Mouse (Mus musculus) cerebellum, adult 18-20 months (tissue): ENCODE measurements around the gene Ankrd11.
A peak's percentile ranks its signal among the peaks of the same experiment; 100 is the strongest.

Experiments
- DNase-seq, 2 experiments: peaks; one replicate each; pipeline ENCODE4 v3.0.0; 2021

Gene Ankrd11

DNA sequence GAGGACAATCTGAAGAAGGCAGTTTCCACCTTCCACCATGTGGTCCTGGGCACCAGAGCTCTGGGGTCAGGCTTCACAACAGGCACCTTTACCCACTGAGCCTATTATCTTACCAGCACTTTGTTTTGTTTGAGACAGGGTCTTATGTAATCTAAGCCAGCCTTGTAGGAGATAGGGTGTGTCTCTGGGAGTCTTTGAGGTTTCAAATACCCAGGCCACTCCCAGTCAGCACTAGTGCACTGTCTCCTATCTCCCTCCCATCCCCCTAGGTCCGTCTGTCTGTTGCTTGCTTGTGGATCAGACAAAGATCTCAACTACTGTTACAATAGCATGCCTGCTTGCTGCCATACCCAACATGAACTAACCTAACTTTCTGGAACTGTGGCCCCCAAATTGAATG lies 81.1 kb downstream of the Ankrd11 start:
- no peak for DNase-seq

- DNase-seq = no peak
Measured at GRCm38 (mm10) chr8:122960323-122960722, 81.8 kb downstream of the Ankrd11 start.

- DNase-seq = no peak
Measured at GRCm38 (mm10) chr8:122955997-122956396, 86.1 kb downstream of the Ankrd11 start.

DNA sequence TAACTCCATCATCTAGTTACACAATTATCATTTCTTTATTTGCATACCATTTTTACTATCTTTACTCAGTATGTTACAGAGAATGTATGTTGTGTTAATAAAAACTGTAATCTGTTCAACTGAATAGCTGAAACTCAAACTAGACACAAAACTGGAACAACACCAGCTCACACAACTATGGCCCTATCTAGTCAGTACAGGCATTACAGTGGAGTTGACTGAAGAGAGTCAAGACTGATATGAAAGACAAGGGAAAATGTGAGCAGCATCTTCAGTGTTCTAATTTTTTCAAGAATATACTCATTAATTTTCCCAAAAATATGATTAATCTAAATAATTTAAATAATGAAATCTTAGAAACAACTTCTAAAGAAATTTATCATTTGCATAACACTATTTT lies 86.9 kb downstream of the Ankrd11 start:
- DNase-seq = no peak

GRCm38 (mm10) chr8:122954090-122954799 lies 87.8 kb downstream of the Ankrd11 start:
- no peak for DNase-seq

DNA sequence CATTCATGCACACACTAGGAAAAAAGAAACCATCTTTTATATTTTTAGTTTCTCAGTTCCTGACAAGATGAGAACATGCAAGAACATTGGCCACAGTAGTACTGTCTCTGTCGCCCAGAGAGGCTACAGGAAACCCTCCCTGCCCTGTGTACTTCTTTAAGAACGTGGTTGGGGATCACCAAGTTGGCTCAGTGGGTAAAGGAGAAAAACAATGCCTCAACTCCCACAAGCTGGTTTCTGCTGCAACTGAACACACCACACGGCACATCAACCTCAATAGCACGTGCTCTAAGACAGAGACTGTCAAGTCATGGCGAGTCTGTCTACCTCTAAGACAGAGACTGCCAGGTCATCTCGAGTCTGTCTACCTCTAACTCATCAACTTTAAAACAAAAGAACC lies 89.0 kb downstream of the Ankrd11 start:
- DNase-seq = no peak

DNA sequence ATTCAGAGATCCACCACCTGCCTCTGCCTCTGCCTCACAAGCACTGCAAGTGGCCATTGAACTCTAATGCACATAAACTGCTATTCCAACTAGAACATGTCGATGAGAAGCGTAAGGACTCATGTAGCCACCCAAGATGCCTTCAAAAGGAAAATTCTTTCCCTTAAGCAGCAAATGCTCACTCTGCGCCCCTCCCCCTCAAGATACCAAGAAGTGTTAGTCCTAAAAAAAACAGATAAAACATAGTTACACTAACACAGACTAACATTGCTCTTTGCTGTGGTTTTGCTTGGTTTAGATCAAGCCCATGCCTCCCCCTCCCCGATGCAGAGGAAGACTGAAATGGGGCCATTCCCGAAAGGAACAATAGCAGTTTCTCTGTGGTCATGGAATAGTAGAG lies 90.6 kb downstream of the Ankrd11 start:
- DNase-seq = no peak

DNA sequence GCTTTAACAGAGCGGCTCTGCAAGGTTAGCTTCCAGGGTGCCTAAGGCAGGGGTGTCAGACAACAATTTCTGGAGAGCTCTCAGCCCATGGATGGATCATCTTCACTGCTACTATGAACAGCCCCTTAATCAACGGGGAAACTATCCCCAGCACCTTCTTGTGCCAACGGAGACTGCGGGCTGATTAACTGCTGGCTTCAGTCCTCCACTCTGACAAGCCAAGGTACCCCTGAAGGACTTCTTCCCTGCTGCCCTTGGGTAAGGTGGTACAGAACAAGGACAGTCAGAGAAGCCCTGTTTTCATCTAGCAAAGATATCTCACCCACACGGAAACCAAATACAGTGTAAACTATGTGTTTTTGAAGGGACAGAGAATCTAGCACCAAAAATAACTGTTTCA lies 92.4 kb downstream of the Ankrd11 start:
- DNase-seq = no peak

DNA sequence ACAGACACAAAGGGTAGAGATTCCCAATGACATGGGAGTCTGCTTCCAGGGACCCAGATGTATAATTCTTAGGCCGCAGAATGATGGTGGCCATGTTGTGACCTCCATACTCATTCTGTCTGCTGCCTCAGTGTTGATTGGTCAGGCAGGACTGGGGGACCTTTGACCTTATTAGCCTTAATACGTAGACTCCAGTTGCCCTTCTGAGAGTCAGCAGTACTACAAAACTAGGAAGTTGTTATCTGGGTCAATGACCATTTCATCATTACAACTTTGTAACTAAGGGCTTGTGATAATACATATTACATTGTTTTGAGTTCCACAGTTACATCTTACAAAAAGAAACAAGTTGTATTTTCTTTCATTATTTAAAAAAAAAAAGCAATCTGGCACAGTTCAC lies 96.3 kb downstream of the Ankrd11 start:
- DNase-seq = no peak

DNA sequence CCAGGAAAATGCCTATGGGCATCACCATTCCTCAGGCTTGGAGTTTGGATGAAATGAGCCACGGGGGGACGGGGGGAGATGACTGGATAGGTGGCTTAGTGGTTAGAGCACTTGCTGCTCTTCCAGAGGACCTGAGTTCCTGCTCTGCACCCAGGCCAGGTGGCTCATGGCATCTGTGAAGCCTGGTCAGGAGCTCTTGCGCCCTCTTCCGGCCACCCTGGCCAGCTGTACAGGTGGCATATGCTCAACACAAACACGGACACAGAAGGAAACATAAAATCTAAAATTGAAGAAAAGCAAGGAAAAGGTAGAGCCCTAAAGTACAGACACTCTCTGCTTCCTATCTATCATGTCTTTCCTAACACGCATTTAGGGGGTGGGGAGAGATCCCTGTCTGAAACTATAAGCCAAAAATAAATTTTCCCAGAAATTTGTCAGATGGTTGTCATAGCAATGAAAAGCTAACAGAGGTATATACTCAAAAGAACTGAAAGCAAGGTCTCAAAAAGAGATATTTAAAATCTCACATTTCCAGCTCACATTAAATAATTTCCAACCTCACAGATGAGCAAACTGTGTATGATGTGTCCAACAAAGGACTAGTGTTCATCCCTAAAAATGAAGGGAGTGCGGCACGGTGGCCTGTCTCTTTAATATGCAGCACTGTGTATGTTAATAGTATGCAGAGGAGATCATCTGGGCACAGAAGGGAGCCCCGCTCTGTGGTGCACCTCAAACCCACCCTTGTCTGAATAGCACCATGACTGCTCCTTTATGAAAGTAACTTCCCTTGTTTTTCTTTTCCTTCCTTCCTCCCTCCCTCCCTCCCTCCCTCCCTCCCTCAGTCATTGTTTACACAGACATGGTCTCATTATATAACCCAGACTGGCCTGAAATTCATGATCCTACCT lies 99.0 kb downstream of the Ankrd11 start:
- peak in 1 of 2 experiments; percentile 48 for DNase-seq

GRCm38 (mm10) chr8:122938591-122938990 lies 103.5 kb downstream of the Ankrd11 start:
- no peak for DNase-seq

- DNase-seq = peak in 1 of 2 experiments; percentile 58
Measured at GRCm38 (mm10) chr8:122938170-122938569, 103.9 kb downstream of the Ankrd11 start.

GRCm38 (mm10) chr8:122937545-122938053 lies 104.5 kb downstream of the Ankrd11 start:
- peak; percentile 53 to 59 for DNase-seq

- no peak for DNase-seq
Measured at GRCm38 (mm10) chr8:122935912-122936311, 106.2 kb downstream of the Ankrd11 start.

- DNase-seq = peak in 1 of 2 experiments; percentile 68
Measured at GRCm38 (mm10) chr8:122935118-122935517, 107.0 kb downstream of the Ankrd11 start.

DNA sequence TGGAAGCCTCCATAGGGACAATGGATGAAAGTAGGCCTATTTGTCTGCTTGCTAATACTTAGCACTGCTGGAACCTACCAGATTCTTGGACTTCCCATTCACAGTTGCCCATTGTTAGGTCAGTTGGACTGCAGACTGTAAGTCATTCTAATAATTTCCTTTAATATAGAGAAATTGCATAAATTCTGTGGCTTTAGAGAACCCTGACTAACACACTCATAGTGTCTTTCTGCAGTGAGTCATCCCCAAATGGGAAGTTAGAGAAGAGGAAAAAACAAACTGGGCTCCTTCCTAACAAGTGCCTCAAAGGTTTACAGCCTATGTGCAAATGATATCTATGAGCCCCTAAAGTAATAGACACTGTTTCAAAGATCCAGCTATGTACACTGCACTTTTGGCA lies 108.1 kb downstream of the Ankrd11 start:
- no peak for DNase-seq

DNA sequence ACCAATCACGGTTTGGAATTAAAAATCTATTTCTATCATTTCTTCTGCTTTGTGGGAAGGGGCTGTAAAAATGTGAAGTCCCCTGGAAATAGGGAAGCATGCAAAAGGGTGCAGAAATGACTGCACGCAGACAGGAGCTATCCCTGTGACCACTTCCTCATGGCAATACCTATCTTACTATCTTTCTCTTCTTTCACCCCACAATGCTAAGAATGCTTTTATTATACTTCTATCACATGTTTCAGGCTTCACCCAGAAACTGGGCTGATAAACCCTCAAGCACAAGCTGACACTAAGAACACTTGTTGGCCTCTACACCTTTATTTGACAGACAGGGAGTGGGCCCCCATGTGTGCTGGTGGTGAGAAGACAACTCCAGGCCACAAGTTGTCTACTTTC lies 109.5 kb downstream of the Ankrd11 start:
- no peak for DNase-seq

DNA sequence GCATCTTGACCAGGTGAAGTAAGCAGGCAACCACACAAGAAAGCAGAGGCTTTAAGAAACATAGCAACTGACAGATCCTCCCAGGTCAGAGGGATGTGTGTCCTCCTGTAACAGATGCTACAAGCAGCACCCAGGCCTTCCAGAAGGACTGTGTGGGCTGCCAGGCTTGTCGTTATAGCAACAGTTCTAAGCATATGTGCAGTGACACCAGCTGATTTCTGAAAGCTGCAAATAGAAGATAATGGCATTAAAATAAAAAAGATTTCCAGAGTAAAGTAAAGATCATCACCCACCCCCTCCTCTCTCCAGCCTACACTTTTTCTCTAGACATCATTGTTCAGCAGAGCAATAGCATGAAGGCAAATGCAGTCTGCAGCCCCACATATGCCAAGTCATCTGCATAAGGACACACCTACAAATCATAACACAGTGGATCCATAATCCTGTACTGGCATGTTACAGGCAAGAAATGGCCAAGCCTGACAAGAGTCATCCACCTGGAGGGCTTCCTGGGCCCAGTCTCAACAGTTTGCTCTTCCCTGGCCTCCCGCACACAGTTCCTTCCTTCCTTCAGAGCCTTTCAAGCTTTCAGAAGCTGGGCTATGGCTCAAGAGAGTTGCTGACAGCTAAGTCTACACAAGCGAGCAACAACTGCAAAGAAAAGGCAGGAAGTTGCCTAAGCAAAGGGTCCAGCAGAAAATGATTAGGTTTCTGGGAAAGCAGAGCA lies 110.1 kb downstream of the Ankrd11 start:
- peak; percentile 55 to 64 for DNase-seq

DNA sequence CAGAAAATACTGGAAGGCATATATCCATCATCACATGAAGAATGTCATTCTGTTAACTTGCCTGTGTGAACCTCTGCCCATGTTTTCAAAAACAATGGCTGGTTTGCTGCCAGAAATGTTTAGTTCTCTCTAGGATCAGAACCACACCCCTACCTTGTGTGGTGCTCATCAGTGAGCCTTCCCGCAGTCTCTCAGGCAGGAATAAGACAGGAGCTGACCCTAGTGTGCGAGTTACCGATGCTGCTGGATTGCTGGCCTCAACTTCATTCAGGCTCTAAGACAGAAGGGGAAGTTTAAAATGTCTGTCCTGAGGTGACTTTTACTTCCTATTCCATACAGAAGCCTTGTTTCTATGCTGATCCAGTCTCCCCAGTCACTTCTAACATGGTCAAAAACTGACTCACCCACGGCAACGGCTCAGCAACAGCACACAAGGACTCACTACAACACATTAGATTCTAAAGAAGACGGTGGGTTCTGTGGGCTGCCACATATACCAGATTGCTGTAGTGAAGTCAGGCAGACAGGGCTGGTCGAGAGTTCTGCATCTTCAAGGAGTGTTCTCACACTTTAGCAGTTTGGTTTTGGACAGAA lies 113.3 kb downstream of the Ankrd11 start:
- DNase-seq = peak in 1 of 2 experiments; percentile 14

GRCm38 (mm10) chr8:122927841-122928240 lies 114.2 kb downstream of the Ankrd11 start:
- DNase-seq = peak; percentile 57 to 60

DNA sequence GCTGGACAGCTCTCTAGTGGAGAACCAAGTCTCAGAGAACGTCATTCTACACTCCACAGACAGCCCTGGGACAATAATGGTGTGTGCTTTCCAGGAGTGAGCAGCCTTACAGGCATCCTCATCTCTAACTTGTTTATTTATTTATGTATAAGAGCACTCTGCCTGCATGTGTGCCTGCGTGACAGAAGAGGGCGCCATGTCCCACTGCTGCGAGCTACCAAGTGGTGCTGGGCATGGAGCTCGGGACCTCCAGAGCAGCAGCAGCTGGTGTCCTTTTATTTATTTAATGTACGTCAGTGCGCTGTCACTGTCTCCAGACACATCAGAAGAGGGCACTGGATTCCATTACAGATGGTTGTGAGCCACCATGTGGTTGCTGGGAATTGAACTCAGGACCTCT lies 115.3 kb downstream of the Ankrd11 start:
- DNase-seq = no peak

GRCm38 (mm10) chr8:122925939-122926722 lies 115.9 kb downstream of the Ankrd11 start:
- no peak for DNase-seq
